Mouse (Mus musculus): ENCODE measurements around the gene Slc25a20. TPM values are rescaled to one million over a fixed set of nuclear protein-coding genes. Genes with fewer than 3 reads are reported as not detected.
A peak's percentile ranks its signal among the peaks of the same experiment; 100 is the strongest.

Gene Slc25a20
- total and polyA plus RNA-seq, 3 experiments, result 122 to 203 (median 190) TPM

DNA sequence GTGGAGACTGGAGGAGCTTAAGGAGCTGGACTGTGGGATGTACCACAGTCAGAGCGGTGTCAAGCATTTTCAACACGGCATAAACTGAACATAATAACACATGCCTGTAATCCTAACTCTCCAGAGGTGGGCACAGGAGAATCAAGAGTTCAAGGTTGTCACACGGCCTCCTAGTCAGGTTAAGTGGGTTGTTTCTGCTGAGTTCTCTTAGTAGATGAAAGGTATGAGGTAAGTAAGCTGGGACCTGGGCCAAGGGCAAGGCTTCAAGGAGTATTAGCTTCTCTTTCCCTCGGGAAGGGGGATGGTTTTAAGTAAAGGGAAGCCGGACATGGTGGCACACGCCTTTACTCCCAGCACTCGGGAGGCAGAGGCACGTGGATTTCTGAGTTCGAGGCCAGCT lies 26.6 kb downstream of the Slc25a20 start:
- no peaks in the 10 kb centered on the region for H3K79me2 ChIP-seq (replicated peaks; ENCODE audit: control insufficient read depth, insufficient read depth, low read length)
- H3K27ac ChIP-seq, result no peak overlapping the region
- WGBS, result 70% methylated on average over 9 of the region's 9 CpGs
- TF ChIP-seq EP300 (IDR thresholded peaks at IDR 0.05; ENCODE audit: insufficient read depth, low read depth, low read length) (no peak), CTCF (IDR thresholded peaks at IDR 0.05) (no peak), POLR2A (IDR thresholded peaks at IDR 0.05; ENCODE audit: insufficient read depth, low read depth, low read length) (no peak)
- intact Hi-C loops (cut with DNase I), result no loop called here
- DNase-seq, result no peak
- peaks cover 2% of the 10 kb centered on the region; the same call in 1 of the 2 replicates for H3K36me3 ChIP-seq (ENCODE audit: control insufficient read depth, insufficient read depth, low read length)
- no peaks in the 10 kb centered on the region for H3K27me3 ChIP-seq (ENCODE audit: control insufficient read depth, insufficient read depth, low read length)
- H3K4me3 ChIP-seq, result no peak overlapping the region
- peaks cover 5% of the 10 kb centered on the region; the same call in 1 of the 2 replicates for H3K4me1 ChIP-seq (ENCODE audit: control insufficient read depth, insufficient read depth, low read length)
- H3K9ac ChIP-seq (ENCODE audit: low read depth, low read length), result no peak overlapping the region

DNA sequence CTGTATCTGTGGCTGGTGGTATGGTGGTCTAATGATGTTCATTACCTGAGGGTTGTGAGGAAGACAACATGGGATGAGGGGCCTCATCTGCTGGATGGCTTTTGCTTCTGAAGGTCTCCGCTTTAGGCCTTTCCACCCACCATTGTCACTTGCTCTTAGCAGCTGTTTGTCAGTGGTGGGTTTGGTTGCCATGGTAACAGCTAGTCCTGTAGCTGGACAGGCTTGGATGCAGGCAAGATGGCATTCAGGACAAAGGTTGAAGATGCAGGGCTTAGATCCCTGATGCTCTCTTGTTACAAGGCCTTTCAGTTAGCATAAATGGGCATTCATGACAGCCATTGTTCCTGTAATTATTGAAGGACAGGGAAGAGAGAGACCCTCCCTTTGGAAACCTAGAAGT lies 27.2 kb downstream of the Slc25a20 start, which contains the start of gene Prkar2a:
Gene Prkar2a (plus strand): TSS at position 209 of the 400 bp plus-strand sequence.
- no peak within 1 kb of the TSS for H3K4me3 ChIP-seq
- peaks cover 5% of the 10 kb centered on the region; the same call in 1 of the 2 replicates for H3K4me1 ChIP-seq (ENCODE audit: control insufficient read depth, insufficient read depth, low read length)
- no peak within 1 kb of the TSS for H3K9ac ChIP-seq (ENCODE audit: low read depth, low read length)
- no peaks in the 10 kb centered on the region for H3K27me3 ChIP-seq (ENCODE audit: control insufficient read depth, insufficient read depth, low read length)
- no peak for TF ChIP-seq EP300 (IDR thresholded peaks at IDR 0.05; ENCODE audit: insufficient read depth, low read depth, low read length)
- no peak for TF ChIP-seq POLR2A (IDR thresholded peaks at IDR 0.05; ENCODE audit: insufficient read depth, low read depth, low read length)
- no peak for TF ChIP-seq CTCF (IDR thresholded peaks at IDR 0.05)
- DNase-seq, result no peak
- intact Hi-C loops (cut with DNase I), result no loop called here
- no peak within 1 kb of the TSS for H3K27ac ChIP-seq
- H3K36me3 ChIP-seq (ENCODE audit: control insufficient read depth, insufficient read depth, low read length), result peaks cover 2% of the 10 kb centered on the region; the same call in 1 of the 2 replicates
- H3K79me2 ChIP-seq (replicated peaks; ENCODE audit: control insufficient read depth, insufficient read depth, low read length), result no peaks in the 10 kb centered on the region
- 96% methylated on average over 1 of the region's 1 CpGs for WGBS

DNA sequence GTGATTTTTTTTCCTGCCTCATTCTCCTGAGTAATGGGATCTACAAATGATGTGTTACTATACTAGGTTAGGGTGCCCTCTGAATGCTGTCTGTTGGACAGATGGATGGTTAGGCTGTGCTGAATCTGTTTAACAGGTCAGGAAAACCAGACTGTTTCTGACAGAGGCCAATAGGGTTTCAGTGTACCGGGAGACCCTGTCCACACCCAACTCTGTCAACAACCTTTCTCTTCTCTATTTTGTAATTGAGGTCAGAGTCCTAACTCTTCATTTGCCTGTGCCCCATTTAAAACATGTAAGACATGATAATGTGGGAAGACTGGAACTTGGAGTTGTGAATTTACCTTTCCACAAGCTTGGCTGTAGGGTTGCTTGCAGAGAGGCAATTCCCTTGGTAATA lies 28.1 kb downstream of the Slc25a20 start:
- WGBS, result 87% methylated on average over 1 of the region's 1 CpGs
- no peak overlapping the region for H3K27ac ChIP-seq
- H3K9ac ChIP-seq (ENCODE audit: low read depth, low read length), result no peak overlapping the region
- no peak overlapping the region for H3K4me3 ChIP-seq
- TF ChIP-seq POLR2A (IDR thresholded peaks at IDR 0.05; ENCODE audit: insufficient read depth, low read depth, low read length) (no peak), EP300 (IDR thresholded peaks at IDR 0.05; ENCODE audit: insufficient read depth, low read depth, low read length) (no peak), CTCF (IDR thresholded peaks at IDR 0.05) (no peak)
- no peaks in the 10 kb centered on the region for H3K79me2 ChIP-seq (replicated peaks; ENCODE audit: control insufficient read depth, insufficient read depth, low read length)
- peaks cover 5% of the 10 kb centered on the region; the same call in 1 of the 2 replicates for H3K4me1 ChIP-seq (ENCODE audit: control insufficient read depth, insufficient read depth, low read length)
- intact Hi-C loops (cut with DNase I), result loop anchor here (5.0 kb wide), 1 partner anchor 43 kb away; the partner anchor contains the start of gene Arih2
- H3K36me3 ChIP-seq (ENCODE audit: control insufficient read depth, insufficient read depth, low read length), result peaks cover 2% of the 10 kb centered on the region; the same call in 1 of the 2 replicates
- DNase-seq, result no peak
- no peaks in the 10 kb centered on the region for H3K27me3 ChIP-seq (ENCODE audit: control insufficient read depth, insufficient read depth, low read length)

DNA sequence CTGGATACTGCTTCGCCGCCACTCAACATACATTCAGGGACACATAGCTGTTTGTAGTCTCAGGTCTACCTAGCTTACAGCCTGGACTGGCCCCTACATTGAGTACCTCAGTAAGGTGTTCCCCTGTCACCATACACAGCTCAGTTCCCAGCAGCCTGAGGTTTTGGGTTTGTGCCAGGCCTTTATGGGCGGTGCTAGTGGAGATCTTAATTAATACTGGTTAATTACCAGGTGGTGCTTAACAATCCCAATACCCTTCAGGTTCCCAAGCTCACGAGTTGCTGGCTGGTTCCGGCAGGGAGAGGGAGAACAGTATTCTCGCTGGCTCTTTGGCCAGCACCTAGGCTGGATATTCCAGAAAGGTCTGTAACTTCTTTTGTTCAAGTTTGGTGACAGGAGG lies 29.0 kb downstream of the Slc25a20 start:
- no peak overlapping the region for H3K27ac ChIP-seq
- H3K4me3 ChIP-seq, result no peak overlapping the region
- 89% methylated on average over 6 of the region's 6 CpGs for whole genome bisulfite sequencing
- H3K9ac ChIP-seq (ENCODE audit: low read depth, low read length), result no peak overlapping the region
- peaks cover 2% of the 10 kb centered on the region; the same call in 1 of the 2 replicates for H3K36me3 ChIP-seq (ENCODE audit: control insufficient read depth, insufficient read depth, low read length)
- H3K27me3 ChIP-seq (ENCODE audit: control insufficient read depth, insufficient read depth, low read length), result no peaks in the 10 kb centered on the region
- intact Hi-C loops (cut with DNase I), result loop anchor here (5.0 kb wide), 1 partner anchor 44 kb away; the partner anchor contains the start of gene Arih2
- DNase-seq, result no peak
- no peaks in the 10 kb centered on the region for H3K79me2 ChIP-seq (replicated peaks; ENCODE audit: control insufficient read depth, insufficient read depth, low read length)
- H3K4me1 ChIP-seq (ENCODE audit: control insufficient read depth, insufficient read depth, low read length), result peaks cover 5% of the 10 kb centered on the region; the same call in 1 of the 2 replicates
- no peak for TF ChIP-seq CTCF (IDR thresholded peaks at IDR 0.05)
- no peak for TF ChIP-seq EP300 (IDR thresholded peaks at IDR 0.05; ENCODE audit: insufficient read depth, low read depth, low read length)
- TF ChIP-seq POLR2A (IDR thresholded peaks at IDR 0.05; ENCODE audit: insufficient read depth, low read depth, low read length), result no peak

DNA sequence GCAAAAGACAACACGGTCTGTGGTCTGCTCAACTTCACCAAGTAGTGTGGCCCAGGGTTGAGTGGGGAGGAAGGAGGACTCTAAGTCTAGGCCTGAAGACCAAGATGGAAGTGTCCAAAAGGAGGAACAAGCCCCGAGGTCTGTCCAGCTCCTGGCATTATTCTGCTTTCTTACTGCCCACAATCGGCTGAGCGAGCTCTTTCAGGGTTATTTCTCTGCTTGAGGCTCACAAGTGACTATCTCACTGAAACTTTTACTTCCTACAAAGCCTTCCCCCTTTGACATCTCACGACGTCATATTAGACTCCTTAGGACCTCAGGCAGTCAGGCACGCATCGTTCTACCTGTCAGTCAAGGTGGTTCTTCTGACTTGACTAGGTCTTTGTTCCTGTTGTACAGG lies 29.5 kb downstream of the Slc25a20 start:
- intact Hi-C loops (cut with DNase I), result loop anchor here (5.0 kb wide), 1 partner anchor 44 kb away; the partner anchor contains the start of gene Arih2
- H3K27me3 ChIP-seq (ENCODE audit: control insufficient read depth, insufficient read depth, low read length), result no peaks in the 10 kb centered on the region
- H3K4me3 ChIP-seq, result peak overlapping the region; percentile 93
- no peaks in the 10 kb centered on the region; the same call in 1 of the 2 replicates for H3K79me2 ChIP-seq (replicated peaks; ENCODE audit: control insufficient read depth, insufficient read depth, low read length)
- peak overlapping the region; percentile 77 for H3K27ac ChIP-seq
- peaks cover 2% of the 10 kb centered on the region; the same call in 1 of the 2 replicates for H3K36me3 ChIP-seq (ENCODE audit: control insufficient read depth, insufficient read depth, low read length)
- H3K4me1 ChIP-seq (ENCODE audit: control insufficient read depth, insufficient read depth, low read length), result peaks cover 5% of the 10 kb centered on the region; the same call in 1 of the 2 replicates
- 58% methylated on average over 8 of the region's 8 CpGs for WGBS
- H3K9ac ChIP-seq (ENCODE audit: low read depth, low read length), result peak overlapping the region; percentile 72
- peak; percentile 18 to 25 for DNase-seq
- TF ChIP-seq CTCF (IDR thresholded peaks at IDR 0.05) (no peak), POLR2A (IDR thresholded peaks at IDR 0.05; ENCODE audit: insufficient read depth, low read depth, low read length) (no peak), EP300 (IDR thresholded peaks at IDR 0.05; ENCODE audit: insufficient read depth, low read depth, low read length) (no peak)

DNA sequence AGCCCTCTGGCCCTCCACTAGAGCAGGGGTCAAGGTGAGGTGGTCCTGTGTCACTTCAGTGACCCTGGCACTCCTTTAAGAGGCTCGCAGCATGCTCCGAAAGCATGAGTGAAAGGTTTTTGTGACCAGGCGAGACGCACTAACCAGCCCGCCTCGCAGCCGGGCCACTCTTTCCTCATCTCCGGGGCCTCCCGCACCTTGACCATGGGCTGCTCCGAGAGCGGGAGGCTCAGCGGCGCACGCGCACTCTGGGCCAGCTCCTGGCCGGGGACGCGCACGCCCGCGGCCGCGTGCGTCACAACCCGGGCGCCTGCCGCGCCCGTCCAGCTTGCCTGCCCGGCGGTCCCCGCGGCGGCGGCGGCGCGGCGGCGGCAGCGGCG lies 29.9 kb downstream of the Slc25a20 start:
- peak overlapping the region; percentile 77 for H3K27ac ChIP-seq
- no peaks in the 10 kb centered on the region for H3K27me3 ChIP-seq (ENCODE audit: control insufficient read depth, insufficient read depth, low read length)
- peak overlapping the region; percentile 93 for H3K4me3 ChIP-seq
- H3K9ac ChIP-seq (ENCODE audit: low read depth, low read length), result peak overlapping the region; percentile 93
- TF ChIP-seq POLR2A (IDR thresholded peaks at IDR 0.05; ENCODE audit: insufficient read depth, low read depth, low read length) (0 out of 2 replicates have a peak, but pooled peaks have one; percentile 18), EP300 (IDR thresholded peaks at IDR 0.05; ENCODE audit: insufficient read depth, low read depth, low read length) (no peak)
- DNase-seq, result peak; percentile 92 to 94
- peaks cover 2% of the 10 kb centered on the region; the same call in 1 of the 2 replicates for H3K36me3 ChIP-seq (ENCODE audit: control insufficient read depth, insufficient read depth, low read length)
- H3K79me2 ChIP-seq (replicated peaks; ENCODE audit: control insufficient read depth, insufficient read depth, low read length), result no peaks in the 10 kb centered on the region; the same call in 1 of the 2 replicates
- WGBS, result 3% methylated on average over 42 of the region's 42 CpGs
- peaks cover 5% of the 10 kb centered on the region; the same call in 1 of the 2 replicates for H3K4me1 ChIP-seq (ENCODE audit: control insufficient read depth, insufficient read depth, low read length)
- intact Hi-C loops (cut with DNase I), result loop anchor here (5.0 kb wide), 1 partner anchor 45 kb away; the partner anchor contains the start of gene Arih2
